Mouse (Mus musculus): ENCODE data around the gene Cpeb4. TPM values are rescaled to one million over a fixed set of nuclear protein-coding genes. Genes with fewer than 3 reads are reported as not detected.

Gene Cpeb4
- total and polyA plus RNA-seq, 3 experiments = 13.8 to 23.9 (median 20.1) TPM

DNA sequence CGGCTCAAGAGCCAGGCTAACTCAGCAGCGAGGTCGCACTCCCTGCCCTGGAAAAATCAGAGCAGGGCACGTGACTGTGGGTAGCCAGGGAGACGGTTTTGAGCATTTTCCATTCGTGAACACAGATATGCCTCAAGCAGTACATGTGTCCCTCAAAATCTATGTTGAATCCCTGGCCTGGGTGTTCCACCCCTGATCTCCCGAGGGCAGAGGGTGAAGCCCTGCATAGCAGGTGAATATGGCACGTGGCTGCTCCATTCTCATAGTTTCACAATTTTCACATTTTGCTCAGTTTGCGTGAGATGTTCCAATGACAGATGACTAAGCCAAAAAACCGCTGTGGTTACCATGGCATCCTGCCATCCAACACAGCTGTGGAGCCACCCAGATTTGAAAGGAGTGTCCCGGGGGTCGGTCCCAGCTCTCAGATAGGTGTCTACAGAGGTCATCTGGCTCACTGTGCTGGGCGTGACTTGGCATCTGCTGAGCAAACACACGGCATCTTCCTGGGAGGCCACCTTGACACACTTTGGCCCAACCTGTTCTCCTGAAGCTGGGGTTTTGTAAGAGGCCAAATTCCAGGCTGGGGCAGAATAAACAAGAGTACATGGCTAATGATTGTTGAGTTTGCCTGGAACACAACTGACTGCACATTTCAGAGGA, 47.4 kb upstream of the Cpeb4 start (continued):
- TF ChIP-seq SMC3 (IDR thresholded peaks at IDR 0.05; ENCODE audit: low read depth, low read length) = no peak; the same call in 1 of the 2 replicates
- TF ChIP-seq CHD2 (IDR thresholded peaks at IDR 0.05; ENCODE audit: low read length) = no peak; the same call in 1 of the 2 replicates
- no peak for TF ChIP-seq PAX5 (IDR thresholded peaks at IDR 0.05; ENCODE audit: low read length)
- peak; percentile 22; the same call in 1 of the 2 replicates for TF ChIP-seq IRF4 (IDR thresholded peaks at IDR 0.05; ENCODE audit: low read depth, low read length)
- peak; percentile 73 for TF ChIP-seq ETS1 (conservative IDR thresholded peaks at IDR 0.05; ENCODE audit: low read depth, low read length)
- no peak for TF ChIP-seq GABPA (IDR thresholded peaks at IDR 0.05; ENCODE audit: insufficient replicate concordance, low read depth, low read length)
- peak; percentile 92 for TF ChIP-seq MAX (IDR thresholded peaks at IDR 0.05; ENCODE audit: low read length)
- no peak for TF ChIP-seq JUN (IDR thresholded peaks at IDR 0.05; ENCODE audit: insufficient read depth, low read depth, low read length)
- peak; percentile 47 for TF ChIP-seq EP300 (IDR thresholded peaks at IDR 0.05; ENCODE audit: low read length)
- no peak for TF ChIP-seq NELFE (IDR thresholded peaks at IDR 0.05; ENCODE audit: low read depth, low read length)
- TF ChIP-seq TCF12 (IDR thresholded peaks at IDR 0.05; ENCODE audit: low read depth, low read length) = 0 out of 2 replicates have a peak, but pooled peaks have one; percentile 41
- TF ChIP-seq HCFC1 (IDR thresholded peaks at IDR 0.05; ENCODE audit: low read depth, low read length) = no peak
- TF ChIP-seq MYC (IDR thresholded peaks at IDR 0.05; ENCODE audit: low read depth, low read length) = peak; percentile 76; the same call in 1 of the 2 replicates
- no peak for TF ChIP-seq CTCF (conservative IDR thresholded peaks at IDR 0.05 in 1 of 2, IDR thresholded peaks at IDR 0.05 in 1 of 2; ENCODE audit: low read depth in 2 of 2, low read length in 2 of 2)

DNA sequence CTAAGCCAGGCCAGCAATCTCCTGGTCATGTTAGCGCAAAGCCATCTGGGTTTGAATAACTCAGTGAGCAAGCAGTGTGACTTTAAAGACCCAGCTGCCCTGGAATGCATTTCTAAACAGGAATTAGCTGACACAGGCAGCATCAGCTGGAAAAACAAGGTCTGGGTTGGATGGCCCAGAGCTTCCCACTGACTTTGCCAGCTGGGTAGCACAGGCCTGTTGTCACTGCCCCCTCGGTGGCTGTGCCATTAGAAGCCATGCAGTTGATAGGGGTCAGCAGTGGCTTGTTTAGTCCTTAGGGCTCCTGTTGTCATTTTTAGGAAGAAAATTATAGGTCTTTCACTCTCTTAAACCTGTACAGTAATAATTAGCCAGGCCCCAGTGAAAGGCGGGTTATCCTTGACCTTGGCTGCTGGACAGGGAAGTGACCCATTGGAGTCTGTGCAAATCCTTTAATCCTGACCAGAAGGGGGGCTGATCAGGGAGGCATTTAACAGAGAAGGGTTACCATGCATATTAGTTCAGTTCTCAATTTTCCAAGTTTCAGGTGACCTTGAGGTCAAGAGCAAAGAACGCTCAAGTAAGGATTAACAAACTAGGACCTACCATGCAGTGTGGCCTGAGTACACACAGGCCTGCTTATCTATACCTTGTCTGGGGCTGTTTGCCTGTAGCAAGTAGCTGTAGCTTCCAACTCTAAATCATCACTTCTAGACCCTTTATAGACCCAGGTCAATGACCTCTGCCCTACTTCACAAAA, 43.8 kb upstream of the Cpeb4 start:
- H3K27ac ChIP-seq (ENCODE audit: insufficient read depth, low read depth) = no peak overlapping the region
- no peaks in the 10 kb centered on the region for H3K9me3 ChIP-seq (replicated peaks; ENCODE audit: low read length)
- H3K27me3 ChIP-seq (replicated peaks) = no peaks in the 10 kb centered on the region
- dilution Hi-C loops (cut with MboI; ENCODE audit: extremely low pct_ligation_motif_present, extremely low pct_unique_long_range_greater_than_20kb, low sequenced_read_pairs) (no loop called here), in situ Hi-C loops (cut with MboI; ENCODE audit: low pct_ligation_motif_present, low pct_unique_long_range_greater_than_20kb, low sequenced_read_pairs) (no loop called here)
- no peak overlapping the region for H3K9ac ChIP-seq (ENCODE audit: insufficient read depth, low read depth)
- no peak overlapping the region for H3K4me3 ChIP-seq (replicated peaks in 1 of 3; ENCODE audit: low read depth in 2 of 3, low read length in 2 of 3, poor library complexity in 1 of 3)
- no peaks in the 10 kb centered on the region for H3K36me3 ChIP-seq (replicated peaks in 1 of 2; ENCODE audit: control insufficient read depth in 1 of 2, insufficient read depth in 1 of 2, low read length in 1 of 2)
- no peak overlapping the region for H3K4me2 ChIP-seq (ENCODE audit: insufficient read depth, low read depth, poor library complexity, severe bottlenecking)
- no peaks in the 10 kb centered on the region for H3K79me2 ChIP-seq (replicated peaks; ENCODE audit: control insufficient read depth, extremely low read depth, insufficient read depth, poor library complexity, severe bottlenecking)
- H3K4me1 ChIP-seq (ENCODE audit: control insufficient read depth in 1 of 2, insufficient read depth in 2 of 2) = peaks cover 15 to 49% of the 10 kb centered on the region in 2 experiments
- no peak for DNase-seq (ENCODE audit: extremely low read depth)
- TF ChIP-seq MXI1 (IDR thresholded peaks at IDR 0.05; ENCODE audit: low read depth, low read length) (no peak), CHD1 (IDR thresholded peaks at IDR 0.05; ENCODE audit: low read depth, low read length) (no peak), ZNF384 (IDR thresholded peaks at IDR 0.05; ENCODE audit: low read depth, low read length) (no peak), TBP (conservative IDR thresholded peaks at IDR 0.05; ENCODE audit: low read depth, low read length) (no peak), JUND (conservative IDR thresholded peaks at IDR 0.05; ENCODE audit: low read depth, low read length) (no peak), NELFE (IDR thresholded peaks at IDR 0.05; ENCODE audit: low read depth, low read length) (no peak), USF2 (conservative IDR thresholded peaks at IDR 0.05; ENCODE audit: low read depth, low read length) (no peak), MAX (IDR thresholded peaks at IDR 0.05; ENCODE audit: low read length) (no peak), POLR2AphosphoS2 (IDR thresholded peaks at IDR 0.05; ENCODE audit: low read depth, low read length) (no peak), MYC (IDR thresholded peaks at IDR 0.05; ENCODE audit: low read depth, low read length) (no peak), POLR2A (IDR thresholded peaks at IDR 0.05; ENCODE audit: low read depth, low read length) (no peak), NRF1 (IDR thresholded peaks at IDR 0.05; ENCODE audit: low read depth, low read length) (no peak)
